Mouse (Mus musculus) spleen, adult 2 months (tissue): Measurements from ENCODE around the gene Gm27021.

Experiments
- CTCF ChIP-seq: fragments of 200-500 bp; IDR thresholded peaks from 2 replicates; pipeline ENCODE4 v1.5.1; 2011; ENCODE audit warnings: mild to moderate bottlenecking, inconsistent platforms; ENCODE audit not compliant: insufficient read depth, insufficient read length, insufficient replicate concordance; ENCODE audit errors: extremely low read depth
- POLR2A ChIP-seq: fragments of 200-500 bp; IDR thresholded peaks from 2 replicates; pipeline ENCODE4 v1.6.1; 2011; ENCODE audit warnings: low read depth, low read length, inconsistent platforms

GRCm38 (mm10) chr8:120595963-120596362 is 71.9 kb downstream of the Gm27021 start:
- TF ChIP-seq CTCF (peak; percentile 70; the same call in 1 of the 2 replicates), POLR2A (no peak)
